Mouse (Mus musculus) forebrain, embryonic 10.5 days (tissue): ENCODE measurements around the gene Zfp541. TPM values are rescaled to one million over a fixed set of nuclear protein-coding genes. Genes with fewer than 3 reads are reported as not detected.

Experiments
- DNase-seq: peaks from one replicate; pipeline ENCODE4 v3.0.0-alpha.2; 2017; ENCODE audit warnings: low spot score; ENCODE audit errors: extremely low spot score
- H3K27ac ChIP-seq: fragments of 300-500 bp; sonication (generic); 2 replicates; pipeline ENCODE4 v1.5.1; 2016; ENCODE audit warnings: mild to moderate bottlenecking
- H3K27me3 ChIP-seq: fragments of 300-500 bp; sonication (generic); 2 replicates; pipeline ENCODE4 v1.6.1; 2016; ENCODE audit warnings: mild to moderate bottlenecking; ENCODE audit not compliant: poor library complexity, severe bottlenecking
- H3K36me3 ChIP-seq: fragments of 300-500 bp; sonication (generic); replicated peaks from 2 replicates; pipeline ENCODE4 v1.6.1; 2016; ENCODE audit warnings: mild to moderate bottlenecking, moderate library complexity
- H3K4me1 ChIP-seq: fragments of 300-500 bp; sonication (generic); 2 replicates; pipeline ENCODE4 v1.6.1; 2016
- H3K4me3 ChIP-seq: fragments of 300-500 bp; sonication (generic); 2 replicates; pipeline ENCODE4 v1.5.1; 2016; ENCODE audit warnings: mild to moderate bottlenecking, moderate library complexity
- H3K9me3 ChIP-seq: fragments of 300-500 bp; sonication (generic); 2 replicates; pipeline ENCODE4 v1.6.1; 2016; ENCODE audit warnings: mild to moderate bottlenecking, moderate library complexity
- WGBS: fragments of 180-500 bp; shearing (Covaris S2); methylation state at CpG from one replicate; pipeline ENCODE4 v1.1.7; 2016; 5-methylcytosine and 5-hydroxymethylcytosine counted together
- polyA plus RNA-seq: library from polyadenylated mRNA; unstranded; fragments of >200 nt; fragmentation: Nextera tagmentation; extraction: Ambion mirVana; gene quantifications from 2 replicates; pipeline ENCODE4 v1.2.1, GENCODE M21; 2016

Gene Zfp541
- polyA plus RNA-seq, 1 experiment from 2014 or later = not detected

DNA sequence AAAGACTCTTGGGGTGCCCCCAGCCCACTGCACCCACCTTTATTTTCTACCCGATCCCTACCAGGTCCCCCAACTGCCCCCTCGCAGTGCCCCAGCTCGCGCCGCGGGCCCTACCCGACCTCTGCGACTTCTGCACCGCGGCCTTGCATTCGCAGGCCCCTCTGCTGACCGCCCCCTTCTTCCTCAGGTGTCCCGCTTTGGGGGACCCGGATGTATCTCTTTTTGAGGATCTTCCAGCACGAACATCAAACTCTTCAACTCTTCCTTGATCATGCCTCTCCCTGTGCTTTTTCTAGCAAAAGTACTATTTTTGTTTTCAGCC is 446 bp downstream of the Zfp541 start:
- no peak for DNase-seq
- H3K27ac ChIP-seq = no peak overlapping the region
- H3K4me3 ChIP-seq = 0 out of 2 replicates have a peak overlapping the region, but pooled peaks have one; percentile 27
- H3K4me1 ChIP-seq = 0 out of 2 replicates have a peak, but pooled peaks cover 5% of the 10 kb centered on the region
- peaks cover 36% of the 10 kb centered on the region for H3K27me3 ChIP-seq
- H3K9me3 ChIP-seq = peaks cover 19% of the 10 kb centered on the region
- 75% methylated on average over 15 of the region's 15 CpGs for WGBS
- no peaks in the 10 kb centered on the region for H3K36me3 ChIP-seq

DNA sequence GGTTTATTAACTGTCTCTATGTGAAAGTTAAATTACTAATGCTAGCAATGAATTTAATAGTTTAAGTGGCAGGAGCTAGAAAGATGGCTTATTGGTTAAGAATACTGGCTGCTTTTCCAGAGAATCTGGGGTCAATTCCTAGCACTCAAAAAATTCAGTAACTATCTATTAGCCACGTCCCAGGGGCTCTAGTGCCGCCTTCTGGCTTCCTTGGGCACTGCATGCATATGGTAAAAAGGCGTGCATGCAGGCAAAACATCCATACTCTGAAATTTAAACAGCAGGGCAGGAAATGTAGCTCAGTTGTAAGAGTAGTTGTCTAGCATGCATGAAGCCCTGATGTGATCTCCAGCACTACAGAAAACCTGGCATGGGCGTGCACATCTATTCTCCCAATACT is 1.9 kb downstream of the Zfp541 start:
- Histone ChIP-seq H3K27ac (no peak overlapping the region), H3K9me3 (peaks cover 19% of the 10 kb centered on the region), H3K4me1 (0 out of 2 replicates have a peak, but pooled peaks cover 5% of the 10 kb centered on the region), H3K36me3 (no peaks in the 10 kb centered on the region), H3K4me3 (no peak overlapping the region), H3K27me3 (peaks cover 36% of the 10 kb centered on the region)
- DNase-seq = no peak
- 31% methylated on average over 4 of the region's 4 CpGs for WGBS

DNA sequence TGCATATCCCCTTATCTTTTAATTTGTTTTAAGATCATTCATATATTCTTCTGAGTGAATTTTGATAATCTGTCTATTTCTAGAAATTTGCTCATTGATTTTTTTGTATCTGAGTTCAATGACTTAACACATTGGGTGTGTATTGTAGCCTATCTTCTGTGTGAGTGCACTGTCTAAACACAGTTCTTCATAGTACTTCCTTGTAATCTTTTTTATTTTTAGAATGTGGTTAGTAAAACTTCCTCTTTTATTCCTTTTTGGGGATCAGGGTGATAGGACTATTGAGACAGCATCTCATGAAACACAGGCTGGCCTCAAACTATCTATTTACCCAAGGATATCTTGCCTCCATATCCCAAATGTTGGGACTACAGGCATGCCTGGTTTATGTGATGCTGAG is 9.2 kb downstream of the Zfp541 start:
- DNase-seq = no peak
- H3K36me3 ChIP-seq = no peaks in the 10 kb centered on the region
- no peak overlapping the region for H3K4me3 ChIP-seq
- no peaks in the 10 kb centered on the region for H3K4me1 ChIP-seq
- no peak overlapping the region for H3K27ac ChIP-seq
- H3K9me3 ChIP-seq = no peaks in the 10 kb centered on the region
- H3K27me3 ChIP-seq = no peaks in the 10 kb centered on the region

DNA sequence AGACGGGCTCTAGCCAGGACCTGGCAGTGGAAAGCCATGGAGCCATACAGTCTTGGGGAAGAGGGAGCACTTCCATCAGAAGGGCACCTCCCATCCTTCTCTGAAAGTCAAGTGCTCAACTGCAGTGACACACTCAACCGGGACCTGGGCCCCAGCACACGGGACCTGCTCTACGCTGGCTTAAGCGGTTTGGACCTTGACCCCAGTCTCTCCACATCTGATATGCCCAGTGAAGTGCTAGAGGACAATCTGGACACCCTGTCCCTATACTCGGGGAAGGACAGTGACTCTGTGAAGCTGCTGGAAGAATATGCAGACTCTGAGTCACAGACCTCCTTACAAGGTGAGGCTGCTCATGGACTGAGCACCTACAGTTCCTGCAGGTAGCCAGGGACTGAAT is 10.3 kb downstream of the Zfp541 start:
- Histone ChIP-seq H3K4me1 (no peaks in the 10 kb centered on the region), H3K27ac (no peak overlapping the region), H3K9me3 (no peaks in the 10 kb centered on the region), H3K36me3 (no peaks in the 10 kb centered on the region), H3K4me3 (no peak overlapping the region), H3K27me3 (no peaks in the 10 kb centered on the region)
- WGBS = 88% methylated on average over 6 of the region's 6 CpGs
- DNase-seq = no peak

DNA sequence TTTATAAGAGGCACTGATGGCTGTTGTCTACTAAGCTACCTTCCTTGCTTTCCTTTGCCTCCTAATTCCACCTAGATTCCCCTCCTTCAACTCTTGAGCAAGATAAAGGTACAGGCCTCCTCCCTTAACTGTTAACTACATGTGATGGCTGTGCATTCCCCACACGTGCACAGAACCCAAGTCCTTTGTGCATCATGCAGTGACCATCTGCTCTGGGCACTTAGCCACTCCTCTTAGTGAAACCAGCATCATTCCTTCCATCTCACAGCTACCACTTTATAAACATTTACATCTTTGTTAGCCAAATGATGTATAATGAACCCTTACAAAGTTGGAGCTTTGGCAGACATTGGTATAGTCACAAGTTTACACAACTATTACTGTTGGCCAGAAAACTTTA is 18.3 kb downstream of the Zfp541 start:
- H3K4me1 ChIP-seq = no peaks in the 10 kb centered on the region
- H3K27me3 ChIP-seq = no peaks in the 10 kb centered on the region
- no peaks in the 10 kb centered on the region for H3K9me3 ChIP-seq
- DNase-seq = no peak
- no peak overlapping the region for H3K4me3 ChIP-seq
- no peak overlapping the region for H3K27ac ChIP-seq
- no peaks in the 10 kb centered on the region for H3K36me3 ChIP-seq
- 67% methylated on average over 1 of the region's 1 CpGs for WGBS

DNA sequence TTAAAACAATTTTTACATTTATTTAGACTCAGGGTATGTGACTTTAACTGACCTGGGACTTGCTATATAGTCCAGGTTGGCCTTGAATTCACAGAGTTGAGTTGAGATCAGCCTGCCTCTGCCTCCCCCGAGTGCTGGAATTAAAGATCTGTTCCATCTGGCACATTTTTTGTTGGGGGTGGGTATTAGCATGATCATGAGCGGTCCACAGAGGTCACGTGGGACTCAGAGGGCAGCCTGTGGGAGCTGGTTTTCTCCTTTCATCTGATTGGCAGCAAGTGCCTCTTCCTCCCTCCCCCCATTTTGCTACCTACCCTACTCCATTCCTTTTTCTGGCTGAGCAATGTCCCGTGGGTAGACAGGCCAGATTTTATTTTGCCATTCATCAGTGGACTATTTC is 19.0 kb downstream of the Zfp541 start:
- H3K36me3 ChIP-seq = no peaks in the 10 kb centered on the region
- WGBS = 71% methylated on average over 4 of the region's 4 CpGs
- H3K4me1 ChIP-seq = no peaks in the 10 kb centered on the region
- no peak overlapping the region for H3K27ac ChIP-seq
- no peak for DNase-seq
- no peaks in the 10 kb centered on the region for H3K27me3 ChIP-seq
- H3K4me3 ChIP-seq = no peak overlapping the region
- no peaks in the 10 kb centered on the region for H3K9me3 ChIP-seq

DNA sequence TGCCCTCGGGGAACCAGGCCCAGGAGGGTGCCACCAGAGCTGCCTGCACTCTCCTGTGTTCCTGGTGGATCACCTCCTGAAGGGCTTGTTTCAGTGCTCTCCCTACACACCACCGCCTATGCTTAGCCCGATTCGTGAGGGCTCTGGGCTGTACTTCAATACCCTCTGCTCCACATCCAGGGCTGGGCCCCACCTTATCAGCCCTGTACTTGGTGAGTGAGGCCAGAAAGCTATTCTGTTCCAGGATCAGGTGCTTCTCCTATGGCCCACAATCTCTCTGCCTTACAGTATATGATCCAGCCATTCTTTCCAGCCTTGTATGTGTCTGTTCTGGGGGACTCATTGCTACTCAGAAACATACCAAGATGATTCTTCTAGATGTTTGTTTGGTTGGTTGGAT is 21.7 kb downstream of the Zfp541 start:
- no peaks in the 10 kb centered on the region for H3K4me1 ChIP-seq
- 56% methylated on average over 4 of the region's 4 CpGs for WGBS
- H3K27ac ChIP-seq = no peak overlapping the region
- H3K36me3 ChIP-seq = no peaks in the 10 kb centered on the region
- H3K27me3 ChIP-seq = no peaks in the 10 kb centered on the region
- H3K9me3 ChIP-seq = no peaks in the 10 kb centered on the region
- H3K4me3 ChIP-seq = no peak overlapping the region
- DNase-seq = no peak

DNA sequence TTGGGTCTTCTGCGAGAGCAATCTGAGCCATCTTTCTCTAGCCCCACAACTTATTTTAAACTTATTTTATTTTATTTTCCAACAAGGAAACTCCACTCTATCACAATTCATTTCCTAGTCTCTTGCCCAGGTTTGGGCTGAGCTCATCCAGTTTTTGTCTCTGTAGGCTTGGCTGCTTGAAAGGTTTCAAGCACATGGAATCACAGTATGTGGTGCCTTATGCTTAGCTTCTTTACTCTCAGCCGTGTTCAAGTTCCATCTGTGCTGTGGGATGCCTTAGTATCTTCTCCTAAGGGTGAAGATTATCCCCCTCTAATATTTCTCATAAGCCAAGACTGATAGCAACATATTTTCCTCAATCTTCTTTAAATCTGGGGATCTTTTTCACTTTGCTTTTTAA is 26.0 kb downstream of the Zfp541 start:
- H3K27ac ChIP-seq = no peak overlapping the region
- WGBS = 85% methylated on average over 2 of the region's 2 CpGs
- H3K9me3 ChIP-seq = no peaks in the 10 kb centered on the region
- no peak for DNase-seq
- no peaks in the 10 kb centered on the region for H3K27me3 ChIP-seq
- H3K36me3 ChIP-seq = no peaks in the 10 kb centered on the region
- no peak overlapping the region for H3K4me3 ChIP-seq
- no peaks in the 10 kb centered on the region for H3K4me1 ChIP-seq

DNA sequence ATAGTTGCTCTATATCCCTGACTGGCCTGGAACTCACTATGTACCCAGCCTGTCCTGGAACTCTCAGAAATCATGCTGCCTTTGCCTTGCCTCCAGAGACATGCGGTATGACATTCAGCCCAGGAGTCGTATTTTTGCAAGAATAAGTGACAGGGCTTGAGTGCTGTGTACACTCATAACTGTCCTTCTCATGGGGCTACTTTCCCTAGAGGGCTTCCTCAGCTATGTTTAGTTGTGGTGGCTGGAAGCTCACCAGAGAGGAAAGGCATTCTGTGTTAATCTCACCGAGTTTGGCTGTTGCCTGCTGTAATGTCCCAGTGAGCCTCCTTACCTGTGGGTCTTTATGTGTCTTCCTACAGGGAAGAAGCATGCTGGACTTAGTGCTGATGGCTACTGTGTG is 33.0 kb downstream of the Zfp541 start:
- WGBS = 68% methylated on average over 3 of the region's 3 CpGs

DNA sequence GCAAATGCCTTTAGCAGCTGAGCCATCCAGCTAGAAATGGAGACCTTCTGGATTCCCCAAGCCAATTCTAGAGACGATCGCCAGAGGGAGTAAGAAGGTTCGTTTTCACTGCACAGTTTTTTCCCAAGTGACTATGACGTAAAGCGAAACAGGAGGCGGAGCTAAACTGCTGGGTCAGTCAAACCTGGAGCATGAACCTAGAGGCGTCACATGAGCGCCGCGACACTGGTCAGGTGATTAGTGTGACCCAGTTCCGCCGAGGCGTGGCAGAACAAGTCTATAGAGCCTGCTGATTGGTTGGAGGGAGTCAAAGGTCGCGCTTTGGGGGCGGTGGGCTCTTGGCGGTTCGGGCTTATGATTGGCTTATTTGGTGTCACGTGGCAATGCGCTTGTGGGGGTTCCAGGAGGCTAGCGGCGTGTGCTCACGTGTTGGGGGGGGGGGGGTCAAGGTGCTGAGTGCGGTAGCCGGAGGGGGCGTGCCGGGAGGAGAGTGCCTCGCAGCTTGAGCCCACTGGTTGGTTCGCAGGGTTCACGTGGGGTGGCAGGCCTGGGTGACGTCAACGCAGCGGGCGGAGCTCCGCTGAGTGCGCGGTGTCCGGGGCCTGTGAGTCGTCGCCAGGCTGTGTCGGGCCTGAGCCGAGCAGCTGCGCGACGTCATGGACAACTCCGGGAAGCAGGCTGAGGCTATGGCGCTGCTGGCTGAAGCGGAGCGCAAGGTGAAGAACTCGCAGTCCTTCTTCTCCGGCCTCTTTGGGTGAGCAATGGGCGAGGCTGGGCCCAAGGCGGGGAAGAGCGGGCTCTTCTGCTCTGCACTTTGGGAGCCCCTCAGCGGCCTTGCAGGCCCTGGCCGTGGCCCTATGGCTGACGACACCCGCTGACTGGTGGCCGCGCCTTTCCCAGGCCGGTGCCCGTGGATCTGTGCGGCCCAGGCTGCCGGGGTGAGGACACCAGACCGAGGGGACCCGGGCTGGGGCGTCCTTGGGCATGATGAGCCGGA is 36.7 kb downstream of the Zfp541 start, which contains the start of gene Napa:
Gene Napa (plus strand): TSS at position 438 of the 997 bp plus-strand sequence.
- peak; percentile 99 for DNase-seq
- WGBS = under 1% methylated on average over 68 of the region's 68 CpGs
- Histone ChIP-seq H3K9me3 (no peaks in the 10 kb centered on the region), H3K4me1 (peaks cover 33% of the 10 kb centered on the region), H3K36me3 (peaks cover 28% of the 10 kb centered on the region), H3K27ac (peak within 1 kb of the TSS; percentile 93), H3K4me3 (peak within 1 kb of the TSS; percentile 98), H3K27me3 (no peaks in the 10 kb centered on the region)

More for the DNA sequence above, 33.0 kb downstream of the Zfp541 start:
- Histone ChIP-seq H3K4me1 (peaks cover 16% of the 10 kb centered on the region), H3K27ac (no peak overlapping the region), H3K27me3 (no peaks in the 10 kb centered on the region), H3K9me3 (no peaks in the 10 kb centered on the region), H3K4me3 (no peak overlapping the region), H3K36me3 (no peaks in the 10 kb centered on the region)
- no peak for DNase-seq

DNA sequence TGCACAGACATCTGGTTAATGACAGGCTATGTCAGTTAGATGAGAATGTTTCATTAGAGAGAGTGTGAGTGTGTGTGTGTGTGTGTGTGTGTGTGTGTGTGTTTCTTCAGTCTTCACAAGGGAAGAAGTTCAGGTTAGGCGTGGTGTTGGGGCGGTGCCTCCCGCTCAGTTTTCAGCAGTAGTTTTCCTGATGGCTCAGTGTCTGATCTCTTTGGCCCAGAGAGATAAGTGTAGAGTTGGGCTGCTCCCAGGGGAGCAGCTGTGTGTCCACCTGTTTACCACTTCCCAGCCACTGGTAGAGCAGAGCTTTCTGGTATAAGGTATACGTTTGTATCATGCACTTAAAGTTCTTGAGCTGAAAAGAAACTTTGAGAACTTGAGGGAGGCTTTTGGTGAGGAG is 38.3 kb downstream of the Zfp541 start:
- 90% methylated on average over 4 of the region's 4 CpGs for WGBS

DNA sequence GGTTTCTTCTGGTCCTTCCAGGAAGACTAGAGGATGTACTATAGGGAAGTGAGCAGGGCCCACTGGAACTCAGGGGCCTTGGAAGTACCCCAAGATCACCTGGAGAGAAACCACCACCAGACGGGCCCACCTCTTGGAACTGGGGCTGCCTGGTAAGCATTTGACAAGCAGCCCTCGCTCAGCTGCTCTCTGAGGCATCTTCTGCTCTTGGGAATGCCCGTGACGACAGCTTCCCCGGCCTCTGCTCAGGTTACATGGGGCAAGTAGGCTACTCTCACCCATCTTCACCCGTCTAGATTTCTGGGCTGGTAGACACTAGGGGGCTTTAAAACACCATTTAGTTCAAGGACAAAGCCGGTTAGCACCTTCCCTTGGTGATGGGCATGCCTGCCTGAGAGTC is 39.5 kb downstream of the Zfp541 start:
- Histone ChIP-seq H3K4me3 (no peak overlapping the region), H3K4me1 (peaks cover 36% of the 10 kb centered on the region), H3K27ac (no peak overlapping the region), H3K27me3 (no peaks in the 10 kb centered on the region), H3K9me3 (no peaks in the 10 kb centered on the region), H3K36me3 (peaks cover 52% of the 10 kb centered on the region)
- DNase-seq = no peak
- 84% methylated on average over 7 of the region's 7 CpGs for WGBS

More for the DNA sequence above, 38.3 kb downstream of the Zfp541 start:
- no peak for DNase-seq
- no peaks in the 10 kb centered on the region for H3K9me3 ChIP-seq
- peak overlapping the region; percentile 98 for H3K4me3 ChIP-seq
- H3K27ac ChIP-seq = no peak overlapping the region
- H3K27me3 ChIP-seq = no peaks in the 10 kb centered on the region
- peaks cover 44% of the 10 kb centered on the region for H3K36me3 ChIP-seq
- peaks cover 36% of the 10 kb centered on the region for H3K4me1 ChIP-seq

DNA sequence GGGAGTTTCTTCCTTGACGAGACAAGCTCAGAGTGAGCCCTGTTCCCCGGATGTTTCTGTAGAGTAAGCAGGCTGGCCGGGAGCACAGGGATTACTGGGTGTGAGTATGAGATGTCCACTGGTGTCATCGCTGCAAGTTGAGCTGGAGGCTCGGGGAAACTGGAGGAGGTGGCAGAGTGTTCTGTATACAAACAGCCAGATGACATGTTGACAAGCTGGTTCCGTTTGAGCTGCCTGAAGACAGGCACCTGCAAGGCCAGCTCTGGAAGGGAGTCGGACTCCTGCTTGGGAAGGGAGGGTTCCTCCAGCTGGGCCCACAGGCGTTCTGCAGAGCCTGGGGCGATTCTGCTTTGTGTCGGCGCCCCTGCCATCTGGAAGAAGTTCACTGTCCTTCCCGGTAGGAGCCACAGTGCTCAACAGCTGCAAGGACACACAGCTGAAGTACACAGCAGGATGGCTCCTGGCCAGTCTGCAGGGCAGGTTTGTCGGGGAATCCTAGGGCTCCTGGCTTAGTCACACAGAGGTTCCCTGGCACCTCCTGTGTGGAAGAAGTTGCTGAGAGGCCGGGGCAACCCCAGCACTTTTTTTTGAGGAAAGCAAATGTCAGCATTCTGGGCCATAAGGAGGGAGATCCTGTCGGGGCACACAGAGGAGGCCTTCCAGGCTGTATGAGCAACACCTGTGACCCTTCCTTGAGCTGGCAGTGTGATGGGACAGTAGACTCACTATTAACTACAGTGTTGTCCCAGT is 40.3 kb downstream of the Zfp541 start:
- WGBS = 86% methylated on average over 15 of the region's 15 CpGs
- no peaks in the 10 kb centered on the region for H3K9me3 ChIP-seq
- peaks cover 36% of the 10 kb centered on the region for H3K4me1 ChIP-seq
- H3K36me3 ChIP-seq = peaks cover 52% of the 10 kb centered on the region
- DNase-seq = no peak
- H3K4me3 ChIP-seq = no peak overlapping the region
- H3K27me3 ChIP-seq = no peaks in the 10 kb centered on the region
- no peak overlapping the region for H3K27ac ChIP-seq
